Mouse (Mus musculus) lung, embryonic 16.5 days (tissue): ENCODE results near the gene Zfp281. TPM values are rescaled to one million over a fixed set of nuclear protein-coding genes. Genes with fewer than 3 reads are reported as not detected.

Experiments
- ATAC-seq: fragments of 200-750 bp; cut with Nextera tagmentation; 2 replicates; pipeline ENCODE4 v1.8.0; 2017; ENCODE audit warnings: low read depth, mild to moderate bottlenecking, moderate library complexity
- H3K27ac ChIP-seq: fragments of 300-500 bp; sonication (generic); 2 replicates; pipeline ENCODE4 v1.5.1; 2014; ENCODE audit warnings: mild to moderate bottlenecking, control low read depth, low read length
- H3K27me3 ChIP-seq: fragments of 300-500 bp; sonication (generic); 2 replicates; pipeline ENCODE4 v1.6.1; 2014; ENCODE audit warnings: low read depth, low read length, mixed read lengths; ENCODE audit not compliant: control insufficient read depth, insufficient read depth
- H3K36me3 ChIP-seq: fragments of 300-500 bp; sonication (generic); 2 replicates; pipeline ENCODE4 v1.6.1; 2014; ENCODE audit warnings: low read length; ENCODE audit not compliant: control insufficient read depth, insufficient read depth
- H3K4me1 ChIP-seq: fragments of 300-500 bp; sonication (generic); replicated peaks from 2 replicates; pipeline ENCODE4 v1.6.1; 2014; ENCODE audit warnings: low read length, mixed read lengths; ENCODE audit not compliant: control insufficient read depth, insufficient read depth
- H3K4me2 ChIP-seq: fragments of 300-500 bp; sonication (generic); 2 replicates; pipeline ENCODE4 v1.6.1; 2014; ENCODE audit warnings: low read depth, low read length, control low read depth
- H3K4me3 ChIP-seq: fragments of 300-500 bp; sonication (generic); 2 replicates; pipeline ENCODE4 v1.5.1; 2014; ENCODE audit warnings: mild to moderate bottlenecking, low read length, control low read depth
- H3K9ac ChIP-seq: fragments of 300-500 bp; sonication (generic); 2 replicates; pipeline ENCODE4 v1.6.1; 2014; ENCODE audit warnings: low read length, control low read depth
- H3K9me3 ChIP-seq: fragments of 300-500 bp; sonication (generic); 2 replicates; pipeline ENCODE4 v1.6.1; 2016; ENCODE audit warnings: low read length; ENCODE audit not compliant: control insufficient read depth
- WGBS: fragments of 180-500 bp; shearing (Covaris S2); extraction: QIAGEN DNeasy Blood & Tissue Kit; methylation state at CpG from one replicate; pipeline ENCODE4 v1.1.7; 2014; 5-methylcytosine and 5-hydroxymethylcytosine counted together
- polyA plus RNA-seq: library from polyadenylated mRNA; unstranded; fragments of >200 nt; fragmentation: Nextera tagmentation; extraction: Ambion mirVana; gene quantifications from 2 replicates; pipeline ENCODE4 v1.2.1, GENCODE M21; 2015

Zfp281 gene
- polyA plus RNA-seq, 1 experiment from 2014 or later = 22.1 TPM

- no peak overlapping the region for H3K4me3 ChIP-seq
- no peak for ATAC-seq
- H3K4me1 ChIP-seq = no peaks in the 10 kb centered on the region
- no peak overlapping the region for H3K27ac ChIP-seq
- 55% methylated on average over 4 of the region's 4 CpGs for WGBS
- no peaks in the 10 kb centered on the region for H3K36me3 ChIP-seq
- no peaks in the 10 kb centered on the region for H3K27me3 ChIP-seq
- no peaks in the 10 kb centered on the region for H3K9me3 ChIP-seq
- H3K4me2 ChIP-seq = no peak overlapping the region
- H3K9ac ChIP-seq = no peak overlapping the region
Measured at GRCm38 (mm10) chr1:136606278-136606677, 18.4 kb upstream of the Zfp281 start.

- no peak; the same call in 1 of the 2 replicates for ATAC-seq
- H3K27me3 ChIP-seq = no peaks in the 10 kb centered on the region
- H3K27ac ChIP-seq = no peak overlapping the region
- H3K4me2 ChIP-seq = no peak overlapping the region
- no peaks in the 10 kb centered on the region for H3K9me3 ChIP-seq
- H3K4me3 ChIP-seq = no peak overlapping the region
- no peaks in the 10 kb centered on the region for H3K36me3 ChIP-seq
- no peaks in the 10 kb centered on the region for H3K4me1 ChIP-seq
- no peak overlapping the region for H3K9ac ChIP-seq
- 53% methylated on average over 11 of the region's 11 CpGs for WGBS
Measured at GRCm38 (mm10) chr1:136608339-136609261, 16.1 kb upstream of the Zfp281 start.

- no peaks in the 10 kb centered on the region for H3K4me1 ChIP-seq
- no peak overlapping the region for H3K4me2 ChIP-seq
- no peaks in the 10 kb centered on the region for H3K27me3 ChIP-seq
- no peak overlapping the region for H3K4me3 ChIP-seq
- no peak for ATAC-seq
- H3K36me3 ChIP-seq = no peaks in the 10 kb centered on the region
- H3K27ac ChIP-seq = no peak overlapping the region
- WGBS = 77% methylated on average over 9 of the region's 9 CpGs
- no peaks in the 10 kb centered on the region for H3K9me3 ChIP-seq
- no peak overlapping the region for H3K9ac ChIP-seq
Measured at GRCm38 (mm10) chr1:136611803-136612202, 12.9 kb upstream of the Zfp281 start.

GRCm38 (mm10) chr1:136613300-136613751 lies 11.4 kb upstream of the Zfp281 start:
- H3K4me2 ChIP-seq = no peak overlapping the region
- no peaks in the 10 kb centered on the region for H3K9me3 ChIP-seq
- H3K4me3 ChIP-seq = no peak overlapping the region
- 50% methylated on average over 6 of the region's 6 CpGs for WGBS
- H3K36me3 ChIP-seq = no peaks in the 10 kb centered on the region
- H3K9ac ChIP-seq = no peak overlapping the region
- no peak overlapping the region for H3K27ac ChIP-seq
- no peak for ATAC-seq
- H3K27me3 ChIP-seq = no peaks in the 10 kb centered on the region
- H3K4me1 ChIP-seq = no peaks in the 10 kb centered on the region; the same call in 1 of the 2 replicates

GRCm38 (mm10) chr1:136614748-136615440 lies 9.8 kb upstream of the Zfp281 start:
- Histone ChIP-seq H3K4me2 (no peak overlapping the region), H3K36me3 (no peaks in the 10 kb centered on the region), H3K27ac (no peak overlapping the region), H3K9ac (no peak overlapping the region), H3K4me3 (no peak overlapping the region), H3K4me1 (no peaks in the 10 kb centered on the region; the same call in 1 of the 2 replicates), H3K27me3 (no peaks in the 10 kb centered on the region), H3K9me3 (no peaks in the 10 kb centered on the region)
- ATAC-seq = peak; percentile 64; the same call in 1 of the 2 replicates
- WGBS = 55% methylated on average over 11 of the region's 11 CpGs

GRCm38 (mm10) chr1:136617163-136617788 lies 7.4 kb upstream of the Zfp281 start:
- H3K4me2 ChIP-seq = no peak overlapping the region
- no peaks in the 10 kb centered on the region for H3K36me3 ChIP-seq
- H3K4me1 ChIP-seq = no peaks in the 10 kb centered on the region; the same call in 1 of the 2 replicates
- H3K27me3 ChIP-seq = no peaks in the 10 kb centered on the region
- no peaks in the 10 kb centered on the region for H3K9me3 ChIP-seq
- ATAC-seq = no peak
- no peak overlapping the region for H3K9ac ChIP-seq
- H3K4me3 ChIP-seq = no peak overlapping the region
- WGBS = 39% methylated on average over 7 of the region's 7 CpGs
- H3K27ac ChIP-seq = no peak overlapping the region

GRCm38 (mm10) chr1:136618570-136618969 lies 6.1 kb upstream of the Zfp281 start:
- no peaks in the 10 kb centered on the region for H3K36me3 ChIP-seq
- no peak overlapping the region for H3K27ac ChIP-seq
- H3K4me2 ChIP-seq = no peak overlapping the region
- no peak overlapping the region for H3K9ac ChIP-seq
- no peaks in the 10 kb centered on the region for H3K9me3 ChIP-seq
- ATAC-seq = no peak
- H3K27me3 ChIP-seq = no peaks in the 10 kb centered on the region
- H3K4me3 ChIP-seq = no peak overlapping the region
- no peaks in the 10 kb centered on the region; the same call in 1 of the 2 replicates for H3K4me1 ChIP-seq
- WGBS = 40% methylated on average over 1 of the region's 1 CpGs

- no peaks in the 10 kb centered on the region for H3K27me3 ChIP-seq
Measured at GRCm38 (mm10) chr1:136625019-136625895, 556 bp downstream of the Zfp281 start.

More at GRCm38 (mm10) chr1:136625019-136625895, 556 bp downstream of the Zfp281 start:
- Histone ChIP-seq H3K4me1 (peaks cover 30% of the 10 kb centered on the region), H3K27ac (peak overlapping the region; percentile 88), H3K9ac (peak overlapping the region; percentile 97), H3K4me2 (peak overlapping the region; percentile 91), H3K36me3 (peaks cover 21% of the 10 kb centered on the region), H3K4me3 (peak overlapping the region; percentile 94), H3K9me3 (no peaks in the 10 kb centered on the region)
- peak; percentile 65 for ATAC-seq
- WGBS = 2% methylated on average over 37 of the region's 92 CpGs
